Mouse (Mus musculus) embryonic fibroblast, embryonic 13.5 days (primary cell): ENCODE measurements around the gene Rac1. TPM values are rescaled to one million over a fixed set of nuclear protein-coding genes. Genes with fewer than 3 reads are reported as not detected.

Experiments used
- H3K27ac ChIP-seq: 2 replicates; pipeline ENCODE4 v1.5.1; 2012; ENCODE audit warnings: low read length, control low read depth, inconsistent platforms; ENCODE audit not compliant: insufficient read depth
- H3K4me1 ChIP-seq: 2 replicates; pipeline ENCODE4 v1.6.1; 2011; ENCODE audit warnings: low read length; ENCODE audit not compliant: control insufficient read depth, insufficient read depth
- H3K4me3 ChIP-seq: 2 replicates; pipeline ENCODE4 v1.5.1; 2011; ENCODE audit warnings: mild to moderate bottlenecking, control low read depth, low read length; ENCODE audit not compliant: insufficient read depth
- CTCF ChIP-seq: IDR thresholded peaks from 2 replicates; pipeline ENCODE4 v1.5.1; 2011; ENCODE audit warnings: mild to moderate bottlenecking, control low read depth, low read length, moderate library complexity, borderline replicate concordance; ENCODE audit not compliant: insufficient read depth
- POLR2A ChIP-seq: IDR thresholded peaks from 2 replicates; pipeline ENCODE4 v1.6.1; 2011; ENCODE audit warnings: low read depth, mild to moderate bottlenecking, control low read depth, low read length, moderate library complexity
- polyA plus RNA-seq: library from polyadenylated mRNA; stranded (reverse); fragments of >200 nt; gene quantifications from 2 replicates; pipeline ENCODE4 v1.2.4, GENCODE M21; 2011; ENCODE audit warnings: low read depth; ENCODE audit not compliant: missing spikeins, insufficient read length

The Rac1 gene
- polyA plus RNA-seq, 1 experiment: 474 TPM

DNA sequence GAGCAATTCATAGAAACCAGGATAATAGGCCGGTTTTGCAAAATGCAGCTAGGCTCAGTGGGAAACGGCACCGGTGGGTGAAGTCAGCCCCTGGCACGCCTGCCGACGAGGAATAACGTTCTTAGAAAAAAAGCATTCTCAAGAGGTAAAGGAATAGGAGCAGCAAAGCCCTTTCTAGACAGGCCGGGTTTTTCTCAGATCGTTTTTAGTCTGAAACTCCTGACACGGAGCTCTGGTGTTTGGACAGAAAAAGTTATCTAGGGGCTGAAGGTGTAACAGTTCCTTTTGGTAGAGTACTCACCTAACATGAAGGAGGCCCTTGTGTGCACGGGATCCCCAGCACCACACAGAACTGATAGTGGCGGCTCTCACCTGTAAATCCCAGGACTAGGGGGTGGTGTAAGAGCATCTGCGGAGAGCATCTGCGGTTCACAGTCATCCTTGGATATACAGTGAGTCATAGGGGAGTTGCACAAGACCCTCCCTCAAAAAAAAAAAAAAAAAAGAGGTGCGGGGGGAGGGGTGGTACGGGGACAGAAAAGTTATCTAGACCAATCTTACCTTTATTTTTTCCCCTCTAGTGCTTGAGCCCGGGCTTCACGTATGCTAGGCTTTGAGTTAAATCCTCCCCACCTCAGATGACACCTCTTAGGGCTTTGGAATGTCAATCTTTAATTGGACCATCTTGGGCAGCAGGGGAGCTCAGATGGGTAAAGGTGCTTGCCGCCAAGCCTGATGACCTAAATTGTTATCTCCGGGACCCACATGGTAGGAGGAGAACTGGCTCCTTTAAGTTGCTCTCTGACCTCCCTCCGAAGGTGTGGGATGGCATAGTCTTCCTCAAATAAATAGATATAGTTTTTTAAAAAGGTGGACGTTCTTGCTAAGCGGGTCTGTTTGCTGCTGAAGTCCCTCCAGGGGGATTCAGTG lies 62.4 kb downstream of the Rac1 start:
- H3K27ac ChIP-seq: no peak overlapping the region
- H3K4me1 ChIP-seq: 0 out of 2 replicates have a peak, but pooled peaks cover 3% of the 10 kb centered on the region
- no peak for TF ChIP-seq POLR2A
- no peak for TF ChIP-seq CTCF
- H3K4me3 ChIP-seq: peak overlapping the region; percentile 63

DNA sequence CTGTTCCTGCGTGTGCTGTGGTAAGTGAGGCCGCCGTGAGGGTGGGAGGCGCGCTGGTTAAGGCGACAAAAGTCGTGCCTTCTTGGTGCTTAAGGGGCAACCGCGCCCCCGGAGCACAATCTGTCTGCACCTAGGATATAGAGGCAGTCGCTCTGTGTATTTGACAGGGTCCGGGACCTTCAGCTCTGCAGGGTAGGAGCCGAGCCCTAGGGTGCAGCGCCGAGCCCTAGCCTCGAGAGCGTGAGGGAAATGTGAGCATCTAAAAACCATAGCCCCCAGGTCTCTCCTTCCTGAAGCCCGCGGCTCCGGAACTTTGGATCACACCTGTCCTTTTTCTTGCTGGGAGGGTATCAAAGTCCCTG lies 63.1 kb downstream of the Rac1 start:
- no peak for TF ChIP-seq CTCF
- TF ChIP-seq POLR2A: no peak
- peak overlapping the region; percentile 63 for H3K4me3 ChIP-seq
- H3K27ac ChIP-seq: no peak overlapping the region
- H3K4me1 ChIP-seq: 0 out of 2 replicates have a peak, but pooled peaks cover 3% of the 10 kb centered on the region

DNA sequence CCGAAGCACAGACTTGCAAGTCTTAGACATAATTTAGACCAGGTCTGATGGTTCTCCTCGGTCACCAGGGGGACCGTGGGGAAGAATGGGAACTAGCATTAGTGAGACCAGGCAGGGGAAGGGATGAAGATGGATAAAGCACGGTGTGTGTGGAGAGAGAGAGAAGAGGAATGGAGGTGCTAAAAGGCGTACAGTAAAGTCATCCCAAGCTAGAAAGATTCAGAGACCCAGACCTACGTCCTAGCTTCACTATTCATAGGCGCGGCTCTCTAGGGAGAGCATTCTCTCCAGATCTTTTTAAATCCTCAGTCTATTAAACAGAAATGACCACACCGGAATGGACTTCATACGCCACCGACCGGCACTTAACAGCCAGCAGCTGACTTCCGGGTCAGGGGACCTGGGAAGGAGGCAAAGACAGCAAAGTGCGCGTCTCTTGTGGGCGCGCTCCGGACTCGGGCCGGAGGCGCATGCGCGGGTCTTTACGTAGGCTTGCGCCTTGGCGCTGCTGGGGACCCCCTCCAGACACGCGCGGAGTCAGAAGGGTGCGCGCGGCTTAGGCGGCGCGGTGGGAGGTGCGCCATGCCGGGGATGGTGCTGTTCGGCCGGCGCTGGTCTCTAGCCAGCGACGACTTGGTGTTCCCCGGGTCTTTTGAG lies 63.6 kb downstream of the Rac1 start, which contains the start of gene Daglb:
Gene Daglb, plus strand, starts transcription at position 485 of the 657 bp plus-strand sequence.
- Histone ChIP-seq H3K4me1 (0 out of 2 replicates have a peak, but pooled peaks cover 3% of the 10 kb centered on the region), H3K4me3 (peak within 1 kb of the TSS; percentile 63), H3K27ac (no peak within 1 kb of the TSS)
- TF ChIP-seq POLR2A (peak; percentile 74), CTCF (no peak)

DNA sequence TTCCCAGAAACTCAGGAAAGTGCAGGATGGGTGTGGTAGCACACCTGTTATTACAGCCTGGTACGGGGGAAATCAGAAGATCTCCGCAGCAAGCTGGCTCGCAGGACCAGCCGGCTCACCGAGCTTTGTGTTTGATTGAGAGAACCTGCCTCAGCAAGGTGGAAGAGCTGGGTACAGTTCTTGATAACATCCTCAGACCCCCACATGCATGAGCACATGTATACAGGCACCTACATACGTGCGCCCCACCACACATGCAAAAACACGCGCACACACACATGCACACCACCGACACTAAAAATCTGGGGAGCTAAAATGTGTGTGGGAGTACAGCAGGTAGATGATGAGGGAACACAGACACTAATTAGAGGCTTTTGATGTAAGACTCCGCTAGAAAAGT lies 64.2 kb downstream of the Rac1 start:
- Histone ChIP-seq H3K4me1 (0 out of 2 replicates have a peak, but pooled peaks cover 3% of the 10 kb centered on the region), H3K27ac (no peak overlapping the region), H3K4me3 (peak overlapping the region; percentile 63)
- no peak for TF ChIP-seq CTCF
- TF ChIP-seq POLR2A: no peak

Other genes with a start within 250 kb of the Rac1 start
- gene Zfp853, start 234.4 kb downstream of the Rac1 start, polyA plus RNA-seq: 0.25 and 0.44 TPM in 2 replicates
- 13.5 and 15.0 TPM in 2 replicates for gene E130309D02Rik, start 212.7 kb downstream of the Rac1 start, polyA plus RNA-seq
- 43.8 and 45.5 TPM in 2 replicates for gene Zdhhc4, start 198.8 kb downstream of the Rac1 start, polyA plus RNA-seq
- gene Grid2ip, start 170.7 kb downstream of the Rac1 start, polyA plus RNA-seq: not detected in 2 replicates
- gene Kdelr2, start 124.2 kb downstream of the Rac1 start, polyA plus RNA-seq: 306 and 354 TPM in 2 replicates
- 6.2 and 7.1 TPM in 2 replicates for gene Daglb, start 63.5 kb downstream of the Rac1 start, polyA plus RNA-seq
- 130 and 134 TPM in 2 replicates for gene Cyth3, start 94.4 kb upstream of the Rac1 start, polyA plus RNA-seq
- 17.2 and 18.5 TPM in 2 replicates for gene Usp42, start 204.2 kb upstream of the Rac1 start, polyA plus RNA-seq